Mouse (Mus musculus) heart, postnatal 0 days (tissue): Measurements from ENCODE around the gene Rhbdl1.

Source experiments
- CTCF ChIP-seq: IDR thresholded peaks from 2 replicates; pipeline ENCODE4 v1.5.1; 2016; ENCODE audit warnings: antibody characterized with exemption, control low read depth, low read depth
- EP300 ChIP-seq: IDR thresholded peaks from 2 replicates; pipeline ENCODE4 v1.6.1; 2016; ENCODE audit warnings: antibody characterized with exemption, low read depth

DNA sequence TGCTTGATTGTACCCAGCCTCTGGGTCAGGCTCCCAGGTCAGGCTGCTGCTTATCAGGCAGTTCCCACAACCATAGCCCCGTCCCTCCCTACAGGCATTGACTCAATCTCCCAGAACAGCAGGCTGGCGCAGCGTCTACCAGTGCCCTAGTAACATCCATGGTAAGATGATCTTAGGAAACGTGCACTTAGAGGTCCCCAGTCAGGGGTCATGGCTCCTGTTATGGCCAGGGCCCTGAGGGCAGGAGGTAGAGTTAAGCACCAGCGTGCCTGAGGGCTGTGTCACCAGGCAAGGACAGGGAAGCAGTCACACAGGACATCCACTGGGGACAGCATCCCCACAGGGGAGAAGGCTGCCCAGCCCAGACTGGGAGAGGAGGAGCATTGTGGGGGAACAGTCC is 45.2 kb upstream of the Rhbdl1 start:
- TF ChIP-seq CTCF (no peak), EP300 (no peak)
